Mouse (Mus musculus) brain, embryonic 14.5 days (tissue): Measurements from ENCODE around the gene Slc7a1.

Experiments used
- CTCF ChIP-seq: fragments of 200-500 bp; IDR thresholded peaks from 2 replicates; pipeline ENCODE4 v1.5.1; 2012; ENCODE audit warnings: inconsistent platforms, mild to moderate bottlenecking, moderate library complexity, borderline replicate concordance; ENCODE audit not compliant: insufficient read depth, insufficient read length; ENCODE audit errors: extremely low read depth
- POLR2A ChIP-seq: fragments of 200-500 bp; IDR thresholded peaks from 2 replicates; pipeline ENCODE4 v1.6.1; 2012; ENCODE audit warnings: mild to moderate bottlenecking, inconsistent platforms, borderline replicate concordance; ENCODE audit not compliant: poor library complexity, insufficient read depth, insufficient read length, severe bottlenecking; ENCODE audit errors: extremely low read depth

DNA sequence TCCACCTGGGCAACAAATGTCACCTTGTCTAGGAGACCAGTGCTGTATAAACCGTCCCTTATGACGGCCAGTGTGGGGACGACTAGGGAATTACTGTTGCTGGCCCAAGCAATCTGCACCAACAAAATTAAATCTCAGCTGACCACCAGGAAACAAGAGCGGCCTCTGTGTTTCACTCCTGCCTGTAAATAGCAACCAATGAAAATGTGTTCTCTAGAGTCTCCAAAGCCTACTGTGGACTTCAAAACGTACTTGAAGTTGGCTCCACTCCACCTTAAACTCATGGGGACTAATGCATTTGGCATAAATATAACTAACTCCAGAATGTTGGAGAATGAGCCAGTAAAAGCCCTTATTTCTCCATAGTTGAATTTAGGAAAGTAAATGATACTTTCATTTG lies 55.3 kb downstream of the Slc7a1 start:
- TF ChIP-seq CTCF (no peak), POLR2A (no peak)
